Mouse (Mus musculus): Measurements from ENCODE around the gene Sult6b1. TPM values are rescaled to one million over a fixed set of nuclear protein-coding genes. Genes with fewer than 3 reads are reported as not detected.

The Sult6b1 gene
- total RNA-seq, 4 experiments from 2014 or later = 0.40 TPM; not detected in 3

DNA sequence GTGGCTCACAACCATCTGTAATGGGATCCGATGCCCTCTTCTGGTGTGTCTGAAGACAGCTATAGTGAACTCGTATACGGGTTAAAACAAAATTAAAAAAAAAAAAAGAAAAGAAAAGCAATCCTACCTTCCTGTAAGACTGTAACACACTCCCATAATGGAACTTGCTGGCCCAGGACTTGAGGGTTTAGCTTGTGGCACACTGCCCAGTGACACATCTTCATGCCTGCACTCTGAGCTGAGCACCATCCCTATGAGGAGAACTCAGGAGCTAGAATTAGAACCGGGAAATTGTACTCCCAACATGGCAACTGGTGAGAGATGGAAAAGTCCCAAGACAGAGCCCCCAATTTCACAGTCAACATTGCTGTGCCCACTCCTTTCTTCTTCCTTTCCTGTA, 23.5 kb downstream of the Sult6b1 start:
- no peak for DNase-seq

GRCm38 (mm10) chr17:78882401-78883112, 24.2 kb downstream of the Sult6b1 start, which contains the start of gene Eif2ak2:
Eif2ak2 (minus strand) TSS chr17:78882573.
- DNase-seq = peak; percentile 87

DNA sequence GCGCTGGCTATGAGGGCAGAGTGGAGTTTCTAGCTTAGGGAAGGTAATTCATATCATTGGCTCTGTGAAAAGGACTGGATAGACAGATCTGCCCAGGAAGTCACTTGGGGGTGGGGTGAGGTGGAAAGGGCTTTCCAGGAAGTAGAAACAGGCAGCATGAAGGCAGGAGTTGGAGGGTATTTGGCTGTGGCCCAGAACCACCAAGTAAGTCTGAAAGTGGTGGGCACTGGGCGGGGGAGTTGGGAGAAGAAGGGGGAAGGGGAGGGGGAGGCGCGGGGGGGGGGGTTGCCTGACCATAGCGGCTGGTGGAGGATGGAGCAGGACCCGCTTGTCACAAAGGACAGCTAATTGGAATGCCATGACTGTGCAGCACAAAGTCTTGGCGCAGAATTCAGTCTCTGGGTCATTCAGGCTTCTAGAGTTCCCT, 24.9 kb downstream of the Sult6b1 start:
- no peak for DNase-seq

- no peak for DNase-seq
Observed at GRCm38 (mm10) chr17:78873886-78874285, 32.9 kb downstream of the Sult6b1 start.

GRCm38 (mm10) chr17:78856243-78856642, 50.5 kb downstream of the Sult6b1 start:
- DNase-seq = no peak

DNA sequence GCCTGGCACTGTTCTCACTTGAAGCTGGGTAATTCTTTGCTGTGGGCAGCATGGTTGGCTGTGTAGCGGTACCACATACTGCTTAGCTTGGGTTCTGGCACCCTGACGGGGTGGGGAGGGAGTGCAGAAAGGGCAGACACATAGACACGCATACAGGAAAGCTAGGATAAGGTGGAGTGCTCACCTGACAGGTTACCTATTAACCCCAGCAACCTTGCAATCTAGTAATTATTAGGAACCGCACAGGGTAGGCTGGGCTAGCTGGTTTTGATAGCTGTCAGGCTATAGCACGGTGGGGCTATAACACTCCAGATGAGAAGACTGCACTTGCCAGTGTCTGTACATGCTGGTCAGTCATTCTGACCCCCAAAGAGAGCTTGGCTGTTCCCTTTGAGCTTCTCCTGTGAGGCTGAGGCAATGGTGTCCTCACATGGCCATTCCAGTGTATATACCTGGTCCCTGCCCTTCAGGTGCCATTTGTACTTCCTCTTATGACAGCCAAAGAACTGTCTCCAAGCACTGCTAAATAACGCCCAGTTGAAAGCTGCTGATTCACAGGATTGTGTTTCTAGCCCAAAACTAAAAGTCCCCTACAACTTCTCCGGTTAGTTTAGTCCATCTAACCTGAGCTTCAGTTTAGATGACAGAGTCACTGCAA, 64.4 kb downstream of the Sult6b1 start:
- no peak for DNase-seq

DNA sequence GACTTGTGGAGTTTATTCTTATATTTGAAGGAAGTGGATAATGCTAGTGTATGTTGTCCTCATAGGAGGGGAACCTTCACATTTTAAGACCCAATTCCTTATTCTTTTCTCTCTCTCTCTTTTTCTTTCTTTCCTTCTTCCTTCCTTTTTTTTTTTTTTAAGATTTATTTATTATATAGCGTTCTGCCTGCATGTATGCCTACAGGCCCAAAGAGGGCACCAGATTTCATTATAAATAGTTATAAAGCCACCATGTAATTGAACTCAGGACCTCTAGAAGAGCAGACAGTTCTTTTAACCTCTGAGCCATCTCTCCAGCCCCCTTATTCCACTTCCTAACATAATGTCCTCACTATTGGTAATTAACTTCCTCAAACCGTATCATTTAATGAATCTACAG, 70.7 kb downstream of the Sult6b1 start:
- no peak for DNase-seq

DNA sequence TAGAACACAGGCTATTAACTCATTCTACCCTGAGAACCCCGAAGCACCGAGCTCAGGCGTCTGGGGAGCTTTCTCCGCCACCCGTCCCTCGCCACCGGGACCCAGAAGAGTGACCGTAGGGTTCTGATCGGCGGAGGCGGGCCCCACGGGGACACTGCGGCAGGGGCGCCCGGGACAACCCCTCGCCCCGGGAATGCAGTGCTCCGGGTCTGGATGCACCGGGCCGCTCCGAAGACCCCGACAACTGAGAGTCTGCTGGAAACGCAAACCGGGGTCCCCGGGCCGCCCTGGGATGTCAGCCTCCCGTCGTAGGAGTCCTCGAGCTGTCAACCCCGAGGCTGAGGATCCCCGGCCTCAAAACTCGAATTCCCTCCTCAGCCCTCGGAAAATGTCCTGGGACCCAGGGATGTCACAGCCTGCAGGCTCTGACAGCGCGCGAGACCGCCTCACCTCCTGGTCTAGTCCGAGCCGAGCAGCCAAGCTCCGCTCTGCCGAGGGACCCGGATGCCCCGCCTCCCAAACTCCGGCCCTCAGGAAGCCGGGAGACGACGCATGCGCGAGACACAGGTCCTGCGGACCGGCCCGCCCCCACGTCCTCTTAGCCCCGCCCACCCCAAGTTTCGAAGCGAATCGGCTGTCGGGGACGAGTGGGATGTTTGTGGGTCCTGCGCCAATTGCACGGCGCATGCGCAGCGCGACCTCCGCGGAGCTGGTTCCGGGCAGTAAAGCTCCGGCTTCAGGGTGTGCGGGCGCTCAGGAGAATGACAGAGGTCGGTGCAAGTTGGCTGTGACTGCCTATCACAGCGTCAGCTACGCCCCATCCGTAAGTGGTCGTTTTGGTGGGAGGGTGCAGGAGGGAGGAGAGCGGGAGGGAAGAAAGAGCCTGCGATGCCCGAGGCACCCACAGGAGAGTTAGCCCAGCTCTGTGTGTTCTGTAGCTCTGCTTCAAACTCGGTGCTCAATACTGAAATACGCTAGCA, 71.6 kb downstream of the Sult6b1 start, which contains the start of the genes Heatr5b and Gpatch11:
Heatr5b (minus strand) TSS at position 509 of the 980 bp plus-strand sequence.
Gpatch11 (plus strand) TSS at position 712 of the 980 bp plus-strand sequence.
- peak; percentile 96 for DNase-seq

Other genes with a start within 250 kb of the Sult6b1 start
- gene Strn, start 169.8 kb downstream of the Sult6b1 start, total RNA-seq (2022) = 10 to 100 TPM; 23.5 to 28.1 (median 27.6) TPM
- 10 to 100 TPM; 34.7 to 46.4 (median 40.2) TPM for gene Heatr5b, start 71.6 kb downstream of the Sult6b1 start, total RNA-seq (2022)
- 10 to 100 TPM; 24.6 to 34.9 (median 29.6) TPM for gene Gpatch11, start 71.4 kb downstream of the Sult6b1 start, total RNA-seq (2022)
- 10 to 100 TPM; 30.4 to 39.7 (median 35.0) TPM for gene Eif2ak2, start 24.4 kb downstream of the Sult6b1 start, total RNA-seq (2022)
- 10 to 100 TPM; 35.3 to 40.9 (median 38.1) TPM for gene Cebpzos, start 9.5 kb upstream of the Sult6b1 start, total RNA-seq (2022)
- gene Cebpz, start 30.1 kb upstream of the Sult6b1 start, total RNA-seq (2022) = 10 to 100 TPM; 43.0 to 49.1 (median 44.5) TPM
- 10 to 100 TPM; 39.9 to 51.8 (median 49.1) TPM for gene Ndufaf7, start 30.1 kb upstream of the Sult6b1 start, total RNA-seq (2022)
- 10 to 100 TPM; 26.2 to 34.8 (median 30.1) TPM for gene Prkd3, start 113.8 kb upstream of the Sult6b1 start, total RNA-seq (2022)
- gene Qpct, start 144.9 kb upstream of the Sult6b1 start, total RNA-seq (2022) = 1 to 10 TPM; 6.3 to 9.1 (median 7.2) TPM